Mouse (Mus musculus) erythroblast, adult 5-6 weeks (primary cell): Measurements from ENCODE around the gene Slco1c1. TPM values are rescaled to one million over a fixed set of nuclear protein-coding genes. Genes with fewer than 3 reads are reported as not detected.
"Not testable (repeated sequence)": the region's sequence is repeated elsewhere in the genome, so short reads cannot be mapped to it uniquely, and the experiment has no call there.

Experiments
- ATAC-seq: replicated peaks from 2 replicates; pipeline ENCODE4 v1.8.0; 2016; ENCODE audit warnings: moderate number of reproducible peaks, mild to moderate bottlenecking, moderate TSS enrichment, inconsistent platforms; ENCODE audit not compliant: poor library complexity, low FRiP score, severe bottlenecking
- total RNA-seq, 2 experiments: library from RNA; stranded (forward) in 1 of 2; stranded (reverse) in 1 of 2; fragments of 150-400 nt in 1 of 2; fragments of 200-764, 138-1000 nt in 1 of 2; gene quantifications; 2 replicates each; pipeline versions ENCODE4 v1.2.3 to v1.2.4; 2015 to 2017; ENCODE audit warnings: low replicate concordance in 2 of 2

Gene Slco1c1
- total RNA-seq, 2 experiments from 2014 or later = not detected

DNA sequence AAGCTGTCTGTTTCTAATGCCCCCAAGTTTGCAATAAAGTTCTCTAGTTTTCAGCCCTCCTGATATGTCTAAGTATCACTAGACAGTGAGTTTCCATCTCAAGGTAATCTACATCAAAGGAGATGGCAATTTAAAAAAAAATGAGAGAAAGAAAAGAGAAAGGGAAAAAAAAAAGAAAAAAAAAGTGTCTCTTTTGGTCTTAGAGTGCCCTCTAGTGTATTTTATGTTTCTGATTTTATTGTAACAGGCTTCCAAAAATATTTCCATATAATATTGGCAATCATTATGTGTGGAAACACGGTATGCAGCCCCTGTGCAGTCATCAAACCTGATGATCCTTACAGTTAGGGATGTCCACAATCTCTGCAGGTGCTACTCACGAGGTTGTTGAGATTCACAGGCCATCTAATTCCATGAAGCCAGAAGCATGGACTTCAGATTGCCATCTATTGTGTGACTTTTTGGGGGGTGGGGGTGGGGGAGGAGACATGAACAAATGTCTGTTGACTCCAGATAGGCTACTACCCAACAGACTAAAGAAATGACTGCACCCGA, 52.6 kb downstream of the Slco1c1 start:
- no peak for ATAC-seq

DNA sequence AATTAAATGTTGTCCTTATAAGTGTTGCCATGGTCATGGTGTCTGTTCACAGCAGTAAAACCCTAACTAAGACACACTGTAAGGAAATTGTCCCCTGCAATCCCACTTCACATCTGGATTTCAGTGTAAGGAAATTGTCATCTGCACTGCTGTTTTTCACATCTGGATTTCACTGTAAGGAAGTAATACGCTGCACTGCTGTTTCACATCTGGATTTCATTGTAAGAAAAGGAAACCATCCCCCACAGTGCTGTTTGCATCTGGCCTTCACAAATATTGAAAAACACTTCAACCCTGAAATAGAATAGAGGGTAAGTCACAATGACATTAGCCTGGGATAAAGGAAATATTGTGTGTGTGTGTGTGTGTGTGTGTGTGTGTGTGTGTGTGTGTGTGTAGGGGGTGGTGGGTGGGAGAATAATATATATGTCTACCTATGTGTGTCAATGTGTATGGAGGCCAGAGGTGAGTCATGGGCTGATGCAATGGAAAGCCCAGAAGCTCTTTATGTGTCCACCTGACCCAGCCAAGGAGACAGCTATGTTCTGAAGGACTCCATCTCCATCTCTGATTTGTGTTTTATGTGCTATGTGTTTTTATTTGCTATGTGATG, 60.7 kb downstream of the Slco1c1 start:
- ATAC-seq = no peak

DNA sequence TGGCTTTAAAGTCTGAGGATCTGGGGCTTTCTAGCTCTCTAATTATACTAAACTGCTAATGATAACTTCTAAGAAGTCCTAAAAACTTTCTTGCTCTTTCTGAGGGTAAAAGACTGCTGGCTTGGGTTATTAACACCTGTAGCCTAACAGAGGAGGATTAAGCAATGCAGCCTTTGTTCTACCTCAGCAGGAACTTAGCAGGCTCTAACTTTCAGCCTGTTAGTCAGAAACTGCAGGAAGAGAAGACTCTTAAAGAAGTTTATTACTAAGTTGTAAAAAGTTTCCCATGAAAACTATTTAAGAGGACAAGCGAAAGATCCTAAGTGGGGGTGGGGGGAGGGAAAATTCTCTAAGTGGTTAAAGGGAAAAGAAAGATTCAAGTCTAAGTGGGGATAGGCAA, 65.8 kb downstream of the Slco1c1 start:
- no peak for ATAC-seq

DNA sequence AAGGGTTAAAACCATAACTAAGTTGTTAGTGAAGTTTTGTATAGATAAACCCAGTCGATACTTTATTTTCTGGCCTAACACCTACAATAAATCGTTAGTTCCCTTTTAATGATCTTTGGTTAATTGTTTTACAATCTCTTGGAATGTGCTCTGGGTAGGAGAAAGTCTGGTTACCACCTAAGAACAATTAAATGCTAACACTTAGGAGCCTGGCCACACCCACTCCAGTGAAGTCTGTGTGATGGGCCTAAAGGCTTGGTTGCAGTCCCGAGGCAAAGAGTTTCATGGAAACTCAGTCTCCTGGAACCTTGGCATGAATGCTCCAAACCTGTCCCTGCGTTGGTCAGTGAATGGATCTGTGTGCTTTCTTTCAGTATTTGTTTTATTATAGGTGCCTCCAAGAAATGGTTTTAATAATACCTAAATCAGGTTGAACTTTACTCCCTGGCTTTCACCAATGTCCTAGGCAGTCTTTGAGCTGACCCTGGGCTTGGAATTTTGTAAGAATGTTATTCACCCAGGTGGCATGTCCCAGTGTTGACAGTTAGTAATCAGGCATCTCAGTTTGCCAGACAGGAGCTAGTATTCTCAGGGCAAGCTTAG, 66.5 kb downstream of the Slco1c1 start:
- ATAC-seq = not testable (repeated sequence)

DNA sequence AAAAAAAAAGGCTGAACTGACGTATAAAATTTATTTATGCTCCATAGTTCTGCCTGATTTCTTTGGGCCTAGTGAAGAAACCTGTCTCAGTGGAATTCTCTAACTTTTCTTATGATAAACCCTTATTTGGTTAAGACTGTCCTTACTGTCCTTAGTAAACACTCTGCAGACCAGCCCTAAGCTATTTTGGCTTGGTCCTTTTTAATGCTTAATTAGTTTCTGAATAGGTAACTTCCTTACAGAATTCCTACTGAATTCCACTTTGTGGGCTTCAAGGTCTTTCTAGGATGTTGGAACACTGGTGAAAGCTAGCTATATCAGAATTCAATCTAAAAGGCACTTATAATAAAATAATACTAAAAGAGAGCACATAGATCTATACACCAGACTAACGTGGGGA, 71.9 kb downstream of the Slco1c1 start:
- no peak for ATAC-seq

DNA sequence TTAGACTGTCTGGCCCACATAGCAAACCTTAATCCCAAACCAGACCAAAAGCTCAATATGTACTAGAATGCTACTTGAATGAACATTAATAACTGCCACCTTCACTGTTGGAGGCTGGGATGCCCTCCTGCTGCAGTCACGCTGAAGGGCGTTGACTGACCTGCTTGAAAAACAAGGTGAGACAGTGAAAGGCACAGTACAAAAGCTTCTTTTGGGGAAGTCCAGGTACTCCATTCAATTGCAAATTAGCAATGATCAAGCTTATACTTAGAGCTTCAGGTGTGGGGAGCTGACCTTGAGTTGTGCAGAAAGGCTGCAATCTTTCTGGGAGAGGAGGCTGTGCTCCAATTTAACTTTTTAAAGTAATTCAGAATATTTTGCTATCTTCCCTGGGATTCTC, 72.9 kb downstream of the Slco1c1 start:
- no peak for ATAC-seq

DNA sequence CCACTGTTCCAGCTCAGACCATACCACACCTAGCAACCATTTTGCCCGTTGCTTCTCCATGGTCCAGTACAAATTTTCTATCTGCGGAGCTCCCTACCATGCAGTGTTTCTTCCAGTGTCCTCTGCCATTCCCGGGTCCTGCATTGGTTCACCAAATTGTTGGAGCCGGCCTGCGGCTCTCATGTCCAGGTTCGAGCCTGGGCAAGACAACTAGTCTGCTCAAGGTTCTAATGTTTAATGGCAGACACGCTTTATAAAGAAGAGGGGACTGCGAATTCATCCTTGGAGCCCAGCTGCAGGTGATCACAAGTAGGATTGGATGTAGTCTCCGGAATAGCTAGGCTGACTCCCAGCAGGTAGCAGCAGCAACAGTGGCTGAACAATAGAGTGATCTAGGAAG, 76.8 kb downstream of the Slco1c1 start:
- no peak for ATAC-seq

DNA sequence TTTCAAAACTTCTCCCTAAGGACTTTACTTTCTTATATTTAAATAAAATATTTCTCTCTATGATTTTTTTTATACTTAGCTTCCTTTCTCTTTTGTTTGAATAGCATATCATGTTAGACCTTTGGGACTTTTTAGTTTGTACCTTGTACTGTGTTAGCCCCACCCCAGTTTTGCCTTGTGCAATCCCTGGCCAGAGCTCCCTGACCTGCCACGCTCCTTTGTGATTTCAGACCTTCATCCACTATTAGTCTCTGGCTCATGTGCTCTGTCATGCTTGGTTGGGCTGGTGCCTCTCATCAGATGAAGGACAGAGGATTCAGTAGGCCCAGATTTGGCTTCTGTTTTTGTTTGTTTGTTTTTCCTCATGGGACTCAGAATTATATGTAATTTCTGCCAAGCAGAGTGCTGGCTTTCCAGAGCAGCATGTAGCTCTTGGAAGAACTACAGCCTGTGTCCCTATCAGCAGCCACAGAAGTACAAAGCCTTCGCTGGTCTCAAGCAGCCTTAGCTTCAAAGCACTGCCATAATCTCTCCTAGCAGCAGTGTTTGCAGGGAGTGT, 86.6 kb downstream of the Slco1c1 start:
- no peak for ATAC-seq

DNA sequence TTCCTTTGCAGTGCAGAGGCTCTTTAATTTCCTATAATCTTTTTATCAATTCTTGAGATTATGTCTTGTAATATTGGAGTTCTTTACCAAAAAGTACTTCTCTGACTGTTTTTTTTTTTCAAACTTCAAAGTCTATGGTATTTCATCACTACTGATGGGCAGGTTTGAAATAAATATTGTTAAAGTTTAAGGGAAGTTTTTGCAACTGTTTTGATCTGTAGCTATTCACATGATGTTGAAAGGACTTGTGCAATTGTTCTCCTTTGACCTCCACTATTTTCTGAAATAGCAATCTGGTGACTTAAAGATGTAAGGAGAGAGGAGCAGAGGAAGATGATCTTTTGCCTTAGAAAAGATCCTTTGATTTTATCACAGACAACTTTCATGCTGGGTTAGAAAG, 89.8 kb downstream of the Slco1c1 start:
- ATAC-seq = no peak

DNA sequence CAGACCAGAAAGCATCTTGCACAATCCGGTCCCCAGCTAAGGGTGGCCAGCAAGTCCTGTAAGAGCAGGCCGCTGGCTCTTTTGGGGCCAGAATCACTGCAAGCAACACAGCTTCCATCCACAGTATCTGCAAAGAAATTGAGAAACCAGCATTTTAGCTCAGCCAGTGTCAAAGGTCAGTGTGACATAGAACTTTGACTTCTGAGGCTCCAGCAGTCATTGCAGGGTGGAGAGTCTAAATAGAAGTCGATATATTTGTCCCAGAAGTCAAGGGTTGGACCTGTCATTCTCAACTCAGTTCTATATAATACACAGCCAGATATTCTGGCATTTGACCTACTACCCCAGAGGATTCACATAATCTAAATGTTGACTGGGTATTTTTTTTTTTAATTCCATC, 91.2 kb downstream of the Slco1c1 start:
- ATAC-seq = no peak

Other genes with a start within 250 kb of the Slco1c1 start
- not detected in 2 replicates for gene Slco1b2, start 105.2 kb downstream of the Slco1c1 start, total RNA-seq (2015; ENCODE audit: low replicate concordance)
- gene Slco1b2, start 105.2 kb downstream of the Slco1c1 start, total RNA-seq (2017; ENCODE audit: low replicate concordance) = not detected in 2 replicates
- gene Gm5724, start 249.4 kb downstream of the Slco1c1 start, total RNA-seq (2015; ENCODE audit: low replicate concordance) = not detected in 2 replicates
- gene Gm5724, start 249.4 kb downstream of the Slco1c1 start, total RNA-seq (2017; ENCODE audit: low replicate concordance) = not detected in 2 replicates